Comparison of ENCODE assay signal across 26 mouse cellular contexts in the genomic region with DNA sequence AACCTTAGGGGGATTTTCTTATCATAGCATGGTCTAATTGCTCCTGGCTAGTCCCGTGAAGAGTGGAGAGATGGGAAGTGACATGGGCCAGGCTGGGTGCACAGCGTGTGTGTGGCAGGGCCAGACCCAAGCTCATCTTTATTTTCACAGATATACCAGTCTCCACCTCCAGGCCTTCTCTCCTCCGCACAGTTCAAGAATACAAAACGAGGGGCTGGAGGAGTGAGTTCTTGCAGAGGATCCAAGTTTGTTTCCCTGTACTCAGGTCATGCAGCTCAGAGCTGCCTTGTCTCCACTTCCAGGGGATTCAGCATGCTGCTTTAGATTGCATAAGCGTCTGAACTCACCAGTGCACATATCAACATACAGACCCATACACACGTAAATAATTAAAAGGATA. TPM values are rescaled to one million over a fixed set of nuclear protein-coding genes. Genes with fewer than 3 reads are reported as not detected.
DNase-seq lines count a peak whose midpoint lies in the region; ATAC-seq lines count a peak whose summit lies in the region.
"Had no signal": no experiment of that assay in that cellular context is flagged by ENCODE, and none has a peak within 500 bp of the region (broad histone marks: within the 10 kb centered on the region; RNA-seq: fewer than 3 reads in every experiment).

No protein-coding gene starts in this region.

- 65% methylated on average over 6 of the region's 6 CpGs for WGBS in embryonic facial prominence, embryonic 15.5 days
- WGBS in embryonic facial prominence, embryonic 10.5 days = 80% methylated on average over 6 of the region's 6 CpGs

- no peaks in the 10 kb centered on the region for H3K9me3 ChIP-seq in embryonic facial prominence, embryonic 15.5 days (replicated peaks)
- no peaks in the 10 kb centered on the region for H3K9me3 ChIP-seq in embryonic facial prominence, embryonic 10.5 days
- H3K9me3 ChIP-seq: embryonic facial prominence, embryonic 12.5 days; forebrain, embryonic 10.5 days; forebrain, embryonic 12.5 days; G1E had no signal

- intact Hi-C loops in heart, postnatal 25 days (cut with DNase I) = no loop called here

- H3K4me3 ChIP-seq in embryonic facial prominence, embryonic 15.5 days (replicated peaks) = no peak overlapping the region
- H3K4me3 ChIP-seq in embryonic facial prominence, embryonic 10.5 days = no peak overlapping the region
- H3K4me3 ChIP-seq: embryonic facial prominence, embryonic 12.5 days; erythroblast, embryonic 14.5 days; forebrain, embryonic 10.5 days; forebrain, embryonic 12.5 days had no signal

- no peaks in the 10 kb centered on the region for H3K27me3 ChIP-seq in embryonic facial prominence, embryonic 15.5 days
- H3K27me3 ChIP-seq in embryonic facial prominence, embryonic 10.5 days (replicated peaks; ENCODE audit: low read depth, poor library complexity, severe bottlenecking) = no peaks in the 10 kb centered on the region
- H3K27me3 ChIP-seq: embryonic facial prominence, embryonic 12.5 days; forebrain, embryonic 12.5 days; Patski had no signal

- ATAC-seq in embryonic facial prominence, embryonic 15.5 days (ENCODE audit: insufficient number of reproducible peaks, low FRiP score, low TSS enrichment, low read depth) = no peak
- ATAC-seq: activated CD4-positive, CD25-positive, alpha-beta regulatory T cell, adult 4 months; CD4-positive, CD25-positive, alpha-beta regulatory T cell, adult 4 months; forebrain, embryonic 14.5 days; forebrain, embryonic 16.5 days; Patski had no signal

- peaks cover 26% of the 10 kb centered on the region for H3K4me1 ChIP-seq in embryonic facial prominence, embryonic 15.5 days
- H3K4me1 ChIP-seq in embryonic facial prominence, embryonic 10.5 days = peaks cover 15% of the 10 kb centered on the region
- H3K4me1 ChIP-seq: forebrain, embryonic 12.5 days had no signal

- H3K4me2 ChIP-seq in embryonic facial prominence, embryonic 15.5 days (replicated peaks) = no peak overlapping the region
- H3K4me2 ChIP-seq: embryonic facial prominence, embryonic 12.5 days; forebrain, embryonic 12.5 days had no signal

- no peak for DNase-seq in embryonic facial prominence, embryonic 10.5 days (ENCODE audit: low spot score)
- peak; percentile 53 for DNase-seq in heart, adult 11 months
- DNase-seq in heart, postnatal 25 days (ENCODE audit: low spot score) = no peak
- DNase-seq in brain, adult 2 months (ENCODE audit: low read depth, low spot score) = peak; percentile 35
- DNase-seq: adrenal gland, adult 8-10 months; adrenal gland, postnatal 14 days; adrenal gland, postnatal 36 days; B cell, adult 2 months; cerebellum, adult 11 months; cerebellum, adult 18-20 months; cerebellum, adult 8-10 months; cerebellum, adult 9-11 months; cerebellum, postnatal 14 days; cerebellum, postnatal 36 days; embryo, embryonic 11 days had no signal

- no peak overlapping the region for H3K9ac ChIP-seq in embryonic facial prominence, embryonic 15.5 days
- H3K9ac ChIP-seq: embryonic facial prominence, embryonic 12.5 days; forebrain, embryonic 12.5 days had no signal

- H3K36me3 ChIP-seq in embryonic facial prominence, embryonic 15.5 days = no peaks in the 10 kb centered on the region
- no peaks in the 10 kb centered on the region for H3K36me3 ChIP-seq in embryonic facial prominence, embryonic 10.5 days (replicated peaks)
- H3K36me3 ChIP-seq: embryonic facial prominence, embryonic 12.5 days; forebrain, embryonic 10.5 days; forebrain, embryonic 12.5 days; G1E had no signal

- peak overlapping the region; percentile 39; the same call in 1 of the 2 replicates for H3K27ac ChIP-seq in embryonic facial prominence, embryonic 15.5 days (replicated peaks)
- no peak overlapping the region for H3K27ac ChIP-seq in embryonic facial prominence, embryonic 10.5 days (replicated peaks)
- H3K27ac ChIP-seq: embryonic facial prominence, embryonic 12.5 days; forebrain, embryonic 10.5 days; forebrain, embryonic 12.5 days had no signal

RNA-seq across cellular contexts. Expression of a gene that starts 47.4 kb away (rescaled TPM):
- polyA plus RNA-seq in embryonic facial prominence, embryonic 15.5 days (2015; fragmentation: Nextera tagmentation; extraction: Ambion mirVana) = 19.6 and 23.1 TPM in 2 replicates
- 3.6 and 4.4 TPM in 2 replicates for polyA plus RNA-seq in embryonic facial prominence, embryonic 10.5 days (2016; fragmentation: Nextera tagmentation; extraction: Ambion mirVana)
- 10 to 100 TPM; 12.6 to 16.0 TPM for total RNA-seq in heart, postnatal 25 days (2021)
- polyA plus RNA-seq: activated CD4-positive, CD25-positive, alpha-beta regulatory T cell, adult 4 months; G1E had no signal

Comparison
In these comparisons a context has a peak if more than half of its experiments do, and no peak if none do; other contexts are left out.
1. DNase-seq: peak in heart, adult 11 months (single experiment) and brain, adult 2 months (single experiment); none in embryonic facial prominence, embryonic 10.5 days (single experiment) and heart, postnatal 25 days (single experiment).